Mouse (Mus musculus): ENCODE measurements at regions not wholly inside any gene's neighbourhood (a gene's known extent, or its start where the extent isn't known, plus 50 kb on each side); places are given as distances from the start of the nearest gene placed in this dataset.

DNA sequence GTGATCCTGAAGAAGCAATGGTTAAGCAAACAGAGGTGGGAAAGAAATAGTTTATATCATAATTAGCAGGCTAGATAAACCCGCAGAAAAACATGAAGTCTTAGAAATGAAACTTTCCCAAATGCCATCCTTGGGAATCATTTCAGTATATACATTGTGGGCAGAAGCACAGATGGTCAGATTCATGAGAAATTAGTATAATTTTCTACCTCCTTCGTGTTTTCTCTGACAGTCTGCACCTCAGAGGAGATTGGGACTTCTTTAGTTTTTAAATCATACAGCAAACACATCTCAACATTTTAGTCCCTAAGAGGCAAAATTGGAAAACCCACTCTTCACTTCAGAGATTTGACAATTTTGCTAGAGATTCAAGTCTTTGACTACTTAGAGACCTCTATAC is 786.6 kb upstream of the Celf2 start:
- no peak for DNase-seq (ENCODE audit: low spot score)

DNA sequence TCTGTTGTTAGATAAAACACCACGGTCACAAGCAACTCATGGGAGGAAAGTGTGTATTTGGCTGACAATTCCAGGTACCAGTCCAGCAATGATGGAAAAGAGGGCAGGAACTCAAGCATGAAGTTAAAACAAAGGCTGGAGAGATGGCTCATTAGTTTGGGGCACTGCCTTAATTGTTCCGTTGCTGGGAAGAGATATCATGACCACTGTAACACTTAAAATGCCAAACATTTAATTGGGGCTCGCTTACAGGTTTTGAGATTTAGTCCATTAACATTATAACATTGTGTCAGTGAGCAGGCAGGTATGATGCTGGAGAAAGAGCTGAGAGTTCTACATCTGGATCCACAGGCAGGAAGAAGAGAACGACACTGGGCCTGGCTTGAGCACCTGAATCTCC is 782.0 kb upstream of the Celf2 start:
- DNase-seq (ENCODE audit: low spot score) = no peak

DNA sequence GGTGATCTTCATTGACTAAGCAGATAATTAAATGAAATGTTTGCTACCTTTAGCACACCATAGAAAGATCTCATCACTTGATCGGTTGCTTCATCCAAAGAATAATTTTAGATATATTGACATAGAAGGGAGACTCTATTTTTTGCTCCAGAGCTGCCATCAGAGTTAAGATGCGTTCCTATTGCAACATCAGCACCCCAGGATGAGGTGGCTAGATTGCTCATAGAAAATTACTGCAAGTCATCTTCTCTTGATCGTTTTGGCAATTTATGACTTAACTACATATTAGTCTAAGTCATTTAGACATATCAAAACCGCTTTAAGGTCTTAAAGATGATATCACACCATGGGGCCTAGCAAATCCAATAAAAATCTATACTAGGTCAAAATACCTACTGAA is 778.0 kb upstream of the Celf2 start:
- no peak for DNase-seq (ENCODE audit: low spot score)

DNA sequence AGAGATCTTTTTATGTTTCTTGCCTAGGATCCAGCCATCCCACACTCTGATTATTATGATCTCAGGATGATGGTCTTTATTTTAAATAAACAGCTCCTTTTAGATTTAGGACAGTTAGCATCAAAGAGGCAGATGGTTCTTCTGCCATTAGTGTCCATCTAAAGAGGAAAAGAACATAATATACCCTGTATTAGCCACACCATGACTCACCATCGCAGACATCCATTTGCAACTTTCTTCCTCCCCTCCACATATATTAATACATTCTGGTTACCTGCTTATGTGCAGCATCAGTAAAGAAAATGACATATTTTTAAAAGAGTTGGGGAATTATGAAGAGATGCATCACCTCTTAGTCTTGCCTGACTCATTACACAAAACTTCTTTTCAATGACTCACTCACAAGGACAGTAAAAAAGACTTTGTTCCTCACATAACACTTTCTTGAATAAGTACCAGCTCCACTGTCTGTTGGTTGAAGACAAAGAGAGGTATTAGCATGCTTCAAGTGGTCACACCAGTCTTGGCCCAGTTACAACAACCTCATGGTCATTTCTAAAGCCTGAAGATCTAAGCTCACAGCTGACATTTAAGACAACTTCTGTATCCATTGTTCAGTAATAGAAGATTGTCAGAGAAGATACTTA is 766.9 kb upstream of the Celf2 start:
- no peak for DNase-seq (ENCODE audit: low spot score)

All from gastrocnemius, adult 18-20 months (tissue).